Mouse (Mus musculus): ENCODE results near the gene Slc45a2. TPM values are rescaled to one million over a fixed set of nuclear protein-coding genes. Genes with fewer than 3 reads are reported as not detected.
"Not testable (repeated sequence)": the region's sequence is repeated elsewhere in the genome, so short reads cannot be mapped to it uniquely, and the experiment has no call there.

The Slc45a2 gene
- total RNA-seq (2022) = not detected

DNA sequence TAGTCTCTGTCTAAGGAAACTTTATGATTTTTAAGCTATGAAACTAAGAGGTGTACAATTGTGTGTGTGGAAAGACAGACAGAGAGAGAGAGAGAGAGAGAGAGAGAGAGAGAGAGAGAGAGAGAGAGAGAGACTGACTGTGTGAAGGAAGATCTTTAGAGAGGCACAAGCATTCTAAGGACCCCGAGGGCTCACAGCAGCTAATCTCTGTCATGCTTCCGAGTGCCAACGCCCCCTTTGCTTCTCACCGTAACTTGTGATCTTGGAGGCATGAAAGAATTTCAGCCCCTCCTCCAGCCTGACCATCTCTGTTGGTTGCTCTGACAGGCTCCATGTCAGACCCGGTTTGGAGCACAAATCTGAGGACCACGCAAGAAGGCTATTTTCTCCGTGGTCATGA, at the start of gene Slc45a2:
Gene Slc45a2, plus strand, starts transcription at position 301 of the 400 bp plus-strand sequence.
- DNase-seq (ENCODE audit: low spot score in 2 of 2) = no peak

DNA sequence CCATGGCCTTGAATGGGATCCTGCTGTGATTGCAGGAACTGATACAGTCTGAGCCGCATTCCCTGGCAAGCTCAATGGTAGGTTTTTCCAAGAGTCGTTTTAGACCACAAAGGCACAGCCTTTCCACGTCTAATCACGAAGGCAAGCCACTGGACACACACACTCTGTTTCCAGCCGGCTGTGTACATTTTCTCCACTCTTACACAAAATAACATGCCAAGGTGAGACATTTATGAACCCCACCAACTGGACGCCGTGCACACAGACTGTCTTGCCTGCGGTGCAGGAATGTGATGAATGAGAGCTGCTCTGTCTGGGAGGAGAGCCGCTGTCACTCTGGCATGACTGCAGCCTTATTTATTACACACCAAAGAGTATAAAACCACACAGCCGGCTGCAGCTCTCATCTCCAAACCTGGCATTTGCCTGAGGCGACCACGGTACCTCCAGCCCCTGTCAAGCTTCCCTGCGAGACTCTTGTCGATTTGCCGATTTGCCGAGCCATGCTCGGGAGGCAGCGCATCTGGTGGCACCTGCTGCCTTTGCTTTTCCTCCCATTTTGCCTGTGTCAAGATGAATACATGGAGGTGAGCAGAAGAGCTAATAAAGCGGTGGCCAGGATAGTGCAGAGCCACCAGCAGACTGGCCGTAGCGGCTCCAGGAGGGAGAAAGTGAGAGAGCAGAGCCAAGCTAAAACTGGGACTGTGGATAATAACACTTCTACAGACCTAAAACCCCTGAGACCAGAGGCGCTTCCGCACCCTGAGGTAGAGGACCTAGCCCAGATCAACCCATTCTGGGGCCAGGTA, 48.4 kb upstream of the Slc45a2 start, which contains the start of gene C1qtnf3:
Gene C1qtnf3, plus strand, starts transcription at position 382 of the 809 bp plus-strand sequence.
- no peak for DNase-seq (ENCODE audit: low spot score in 2 of 2)

DNA sequence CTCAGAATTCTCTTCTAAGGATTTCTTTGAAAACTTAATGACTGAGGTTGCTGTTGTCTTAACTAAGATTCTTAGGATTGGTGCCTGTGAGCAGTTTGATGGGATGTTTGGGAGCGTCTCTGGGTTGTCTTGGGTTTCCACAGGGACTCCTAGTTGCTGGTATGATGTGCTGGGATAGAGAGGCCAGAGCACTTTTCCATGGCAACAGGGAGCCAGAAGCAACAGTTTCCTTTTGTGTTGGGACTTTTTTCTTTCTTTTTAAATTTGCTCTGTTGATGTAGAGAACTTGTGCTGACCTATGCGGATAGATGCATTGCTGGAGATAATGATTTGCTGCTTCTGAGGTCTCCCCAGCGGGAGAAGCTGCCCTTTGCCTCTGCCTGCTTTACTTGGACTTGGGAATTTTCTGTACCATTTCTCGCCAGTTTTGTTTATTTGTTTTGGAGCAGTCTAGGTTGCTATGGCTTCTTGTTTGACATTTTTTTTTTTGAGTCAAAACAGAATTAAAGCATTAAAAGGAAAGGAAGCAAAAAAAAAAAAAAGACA, 47.7 kb upstream of the Slc45a2 start:
- no peak for DNase-seq (ENCODE audit: low spot score in 2 of 2)

DNA sequence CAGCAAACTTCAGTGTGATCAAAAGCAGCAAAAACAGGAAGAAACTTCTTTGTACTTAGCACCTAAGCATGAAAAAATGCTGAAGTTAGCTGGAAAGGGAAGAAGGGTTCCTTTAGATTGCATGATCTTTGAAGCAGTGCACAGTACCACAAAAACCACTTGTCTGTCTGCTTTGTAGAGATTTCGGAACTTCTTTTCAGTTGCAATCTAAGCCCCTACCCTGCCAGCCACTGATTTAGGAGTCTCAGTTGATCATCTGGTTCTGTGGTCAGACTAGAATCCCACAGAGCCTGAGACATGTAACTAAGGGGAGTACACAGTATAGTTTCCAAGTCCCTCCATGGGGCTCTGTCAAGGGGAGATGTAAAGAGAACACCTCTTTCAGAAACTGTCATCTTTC, 47.1 kb upstream of the Slc45a2 start:
- DNase-seq (ENCODE audit: low spot score in 2 of 2) = no peak

DNA sequence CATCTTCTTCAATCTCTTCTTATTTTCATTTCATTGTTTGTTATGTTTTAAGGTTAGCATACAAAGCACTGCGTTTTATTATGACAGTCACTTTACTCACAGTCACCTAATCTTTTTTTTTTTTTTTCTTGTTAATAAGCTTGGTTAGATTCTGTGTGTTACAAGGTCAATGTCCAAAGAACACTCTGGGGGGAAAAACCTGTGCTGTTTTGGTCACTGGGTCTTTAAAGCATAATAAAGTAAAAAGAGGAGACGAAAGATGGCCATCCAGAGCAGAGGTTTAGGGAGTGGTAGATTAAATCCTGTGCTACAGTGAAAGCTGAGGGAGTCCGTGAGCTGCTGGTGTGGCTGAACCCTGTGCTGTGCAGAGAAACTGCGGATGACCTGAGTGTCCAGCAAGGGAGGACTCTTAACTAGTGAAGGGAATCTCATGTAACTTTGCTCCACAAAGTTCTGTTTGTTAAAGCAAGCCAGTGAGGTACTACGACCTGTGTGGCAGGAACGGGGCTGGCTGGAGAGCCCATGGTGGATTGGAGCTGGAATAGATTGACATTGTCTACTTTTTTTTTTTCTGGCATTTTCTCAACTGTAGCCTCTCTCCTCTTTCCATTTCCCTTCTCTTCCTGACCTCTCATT, 46.0 kb upstream of the Slc45a2 start:
- DNase-seq (ENCODE audit: low spot score in 2 of 2) = no peak

DNA sequence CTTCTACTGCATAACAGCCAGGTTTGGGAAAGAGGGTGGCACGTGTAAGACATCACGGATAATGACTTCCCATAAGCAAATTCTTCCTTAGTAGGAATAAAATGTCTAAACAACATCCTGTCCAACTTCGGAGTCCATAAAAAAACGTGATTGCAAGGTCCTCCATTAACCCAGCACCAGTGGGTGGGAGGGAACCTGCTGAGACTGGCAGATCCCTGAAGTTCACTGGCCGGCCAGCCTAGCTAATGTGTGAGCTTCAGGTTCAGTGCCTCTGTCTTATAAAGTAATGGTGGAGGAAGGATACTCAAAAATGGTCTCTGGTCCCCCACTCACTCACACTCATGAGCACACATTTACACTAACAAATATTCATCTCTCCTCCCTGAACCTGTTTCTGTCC, 45.4 kb upstream of the Slc45a2 start:
- no peak for DNase-seq (ENCODE audit: low spot score in 2 of 2)

DNA sequence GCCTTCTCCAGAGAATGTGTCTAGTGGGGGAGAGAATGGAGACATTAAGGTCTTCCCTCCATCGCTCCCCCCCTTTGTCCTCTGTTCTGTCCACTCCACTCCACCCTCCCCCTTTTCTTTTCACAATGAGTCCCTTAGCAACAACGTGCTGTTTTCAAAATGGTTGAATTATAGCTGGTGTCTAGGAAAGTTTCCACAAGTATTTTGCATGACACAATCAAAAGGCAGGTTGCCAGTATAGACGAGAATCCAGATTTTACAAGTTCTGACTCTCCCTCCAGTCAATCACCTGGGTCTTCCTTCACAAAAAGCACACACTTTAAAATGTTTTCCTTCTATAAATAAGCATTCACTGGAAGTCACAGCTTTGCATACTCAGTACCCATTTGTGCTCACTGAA, 43.8 kb upstream of the Slc45a2 start:
- DNase-seq (ENCODE audit: low spot score in 2 of 2) = no peak

DNA sequence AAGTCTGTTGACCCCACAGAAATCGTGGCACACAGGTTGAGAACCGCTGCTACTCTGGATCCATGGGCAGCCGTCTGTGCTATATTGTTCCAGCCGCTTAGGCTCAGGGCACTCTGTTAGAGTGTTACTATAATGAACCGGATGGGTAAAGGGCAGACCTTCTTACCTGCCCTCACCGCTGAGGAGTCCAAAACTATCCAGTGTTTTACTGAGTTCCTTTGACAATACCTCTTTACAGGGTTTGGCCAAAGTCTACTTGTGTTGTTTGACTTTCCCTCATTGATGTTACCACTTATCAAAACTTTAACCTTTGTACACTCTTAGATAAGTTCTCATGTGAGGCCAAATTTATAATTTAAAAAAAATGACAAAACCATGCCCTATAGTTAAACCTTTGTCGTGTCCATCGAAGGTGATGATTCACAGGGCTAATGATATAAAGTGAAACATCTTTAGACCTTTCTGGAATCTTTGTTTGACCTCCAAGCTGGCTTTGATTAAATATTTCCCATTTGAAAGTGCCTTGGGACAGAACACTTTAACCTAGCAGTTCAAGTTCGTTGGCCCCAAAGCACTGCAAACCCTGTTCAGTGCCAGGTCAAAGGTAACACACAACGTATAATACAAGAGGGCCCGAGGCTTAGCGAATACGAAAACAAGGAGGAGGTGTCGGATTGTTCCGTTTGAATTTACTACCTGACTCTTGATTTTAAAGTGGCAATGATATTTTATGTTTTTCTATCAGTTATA, 41.1 kb upstream of the Slc45a2 start:
- DNase-seq (ENCODE audit: low spot score in 2 of 2) = no peak

DNA sequence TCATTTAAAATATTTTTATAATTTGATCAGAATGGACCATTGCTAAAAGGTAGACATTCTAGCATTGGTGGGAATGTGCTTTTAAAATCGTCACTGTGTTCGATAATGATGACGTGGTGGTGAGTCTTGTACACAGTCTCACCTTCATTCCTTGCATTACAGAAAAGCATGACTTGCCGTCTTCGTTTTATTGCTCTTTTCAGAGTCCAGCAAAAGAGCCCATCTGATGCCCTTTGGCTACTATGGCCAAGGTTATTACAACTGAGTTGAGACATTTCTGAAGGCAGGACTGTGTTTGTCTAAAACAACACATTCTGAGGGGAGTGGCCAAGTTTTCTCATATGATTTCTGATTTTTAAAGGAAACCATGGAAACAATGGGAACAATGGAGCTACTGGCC, 40.3 kb upstream of the Slc45a2 start:
- DNase-seq (ENCODE audit: low spot score in 2 of 2) = no peak

DNA sequence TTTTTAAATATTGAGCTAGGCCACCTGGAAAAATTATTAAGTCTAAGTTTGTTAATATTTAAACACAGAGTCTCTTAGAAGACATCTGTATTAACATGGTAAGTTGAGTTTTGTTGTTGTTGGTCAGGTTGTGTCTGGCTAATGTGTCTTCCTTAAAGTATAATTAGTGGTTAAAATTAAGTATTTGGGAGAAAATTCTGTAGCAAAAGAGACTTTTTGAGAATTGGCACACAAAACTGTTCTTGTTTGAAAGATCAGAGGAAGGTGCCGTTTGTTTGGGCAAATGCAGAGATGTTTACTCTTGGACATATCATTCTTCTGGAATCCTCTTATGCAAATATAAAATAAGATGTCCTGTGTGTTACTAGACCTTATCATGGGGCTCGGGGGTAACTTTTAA, 37.9 kb upstream of the Slc45a2 start:
- no peak for DNase-seq (ENCODE audit: low spot score in 2 of 2)

DNA sequence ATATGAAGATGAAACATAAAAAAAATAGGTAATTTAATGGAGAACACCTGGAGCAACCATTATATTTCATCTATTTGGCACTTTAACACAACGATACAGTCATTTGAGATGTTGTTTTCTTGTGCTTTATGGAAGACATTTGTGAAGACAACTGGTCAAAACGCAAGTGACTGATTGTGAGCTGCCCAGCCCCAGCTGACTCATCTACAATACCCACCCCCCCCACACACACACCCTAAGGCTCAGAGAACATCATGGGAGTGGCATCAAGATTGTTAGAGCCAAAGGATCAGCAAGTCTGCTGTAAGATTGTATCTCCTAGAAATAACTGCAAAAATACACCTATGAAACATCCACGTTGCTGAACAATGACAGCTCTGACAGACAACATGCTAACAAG, 31.1 kb upstream of the Slc45a2 start:
- DNase-seq (ENCODE audit: low spot score in 2 of 2) = no peak

DNA sequence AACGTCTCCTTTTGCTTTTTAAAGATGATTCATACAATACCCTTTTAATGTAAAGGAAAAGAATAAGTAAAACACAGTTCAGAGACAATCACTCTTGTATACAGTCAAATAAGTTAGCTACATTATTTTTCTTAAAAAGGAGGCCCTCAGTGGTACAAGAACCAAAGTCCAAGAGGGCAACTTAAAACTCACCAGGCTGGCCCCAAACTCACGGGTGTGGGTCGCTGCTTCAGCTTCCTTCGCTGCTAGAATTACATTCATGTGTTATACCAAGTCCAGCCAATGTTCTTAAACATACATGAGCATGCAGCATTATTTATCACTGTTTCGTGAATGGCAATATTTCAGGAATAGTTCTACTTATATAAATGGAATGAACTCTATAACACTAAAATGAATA, 29.7 kb upstream of the Slc45a2 start:
- no peak for DNase-seq (ENCODE audit: low spot score in 2 of 2)

DNA sequence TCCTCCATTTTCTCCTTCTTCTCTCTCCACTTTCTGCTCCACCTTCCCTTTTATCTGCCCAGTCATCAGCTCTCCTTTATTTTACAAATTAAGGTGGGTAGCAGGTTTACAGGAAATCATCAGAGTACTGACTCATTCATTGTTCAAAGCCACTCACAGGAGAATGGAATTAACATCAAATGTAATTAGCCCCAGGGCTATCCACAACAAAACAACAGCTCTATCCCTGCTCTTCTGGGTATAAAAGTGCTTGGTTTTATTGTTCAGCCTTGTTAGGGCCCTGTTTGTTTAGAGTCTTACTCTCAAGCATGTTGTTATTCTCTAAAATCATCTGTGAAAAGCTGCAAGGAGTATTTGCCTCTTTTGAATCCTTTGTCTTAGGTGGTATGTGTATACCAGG, 23.4 kb upstream of the Slc45a2 start:
- no peak for DNase-seq (ENCODE audit: low spot score in 2 of 2)

DNA sequence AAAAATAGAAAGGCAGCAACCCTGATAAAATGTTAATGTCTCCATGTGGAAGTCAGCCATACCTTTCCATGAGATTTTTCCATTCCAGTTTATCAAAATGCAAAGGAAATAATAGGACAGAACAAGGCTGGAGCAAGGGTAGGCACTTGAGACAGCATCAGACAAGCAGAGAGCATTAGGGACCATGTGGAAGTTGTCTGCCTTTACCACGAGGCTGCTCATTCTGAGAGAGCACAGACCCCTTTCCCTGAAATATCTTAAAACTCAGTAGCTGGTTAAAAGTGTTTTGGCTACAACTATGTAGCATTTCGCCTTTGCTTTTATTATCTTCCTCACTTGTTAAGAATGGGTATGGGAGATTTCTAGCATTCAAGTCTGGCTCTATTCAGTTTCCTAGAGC, 19.8 kb upstream of the Slc45a2 start:
- DNase-seq (ENCODE audit: low spot score in 2 of 2) = no peak

DNA sequence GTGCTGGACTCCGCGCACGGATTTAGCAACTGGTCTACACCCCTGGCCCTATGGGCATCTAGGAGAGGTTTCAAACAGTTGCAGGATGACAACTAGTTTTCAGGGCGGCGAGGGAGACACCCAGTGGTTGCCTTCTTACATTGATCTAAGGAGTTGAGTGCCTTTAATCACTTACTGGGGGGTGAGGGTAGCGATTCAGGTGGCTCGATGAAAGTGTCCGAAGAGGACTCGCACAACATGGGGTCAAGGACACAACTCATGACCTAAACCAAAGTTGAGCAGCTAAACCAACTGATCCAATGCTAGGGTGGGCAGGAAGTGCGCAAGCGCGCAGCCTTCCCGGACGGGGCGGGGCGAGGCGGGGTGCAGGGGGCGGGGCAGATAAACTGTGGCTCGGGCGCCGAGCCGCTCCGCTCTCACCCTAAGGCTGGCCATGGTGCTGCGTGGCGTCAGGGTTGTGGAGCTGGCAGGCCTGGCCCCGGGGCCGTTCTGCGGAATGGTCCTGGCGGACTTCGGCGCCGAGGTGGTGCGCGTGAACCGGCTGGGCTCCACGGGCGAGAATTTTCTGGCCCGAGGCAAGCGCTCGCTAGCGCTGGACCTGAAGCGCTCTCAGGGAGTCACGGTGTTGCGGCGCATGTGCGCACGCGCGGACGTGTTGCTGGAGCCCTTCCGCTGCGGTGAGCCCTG, 19.0 kb upstream of the Slc45a2 start, which contains the start of gene Amacr:
Gene Amacr, plus strand, starts transcription at position 380 of the 687 bp plus-strand sequence.
- peak; percentile 74 to 91 for DNase-seq (ENCODE audit: low spot score in 2 of 2)

DNA sequence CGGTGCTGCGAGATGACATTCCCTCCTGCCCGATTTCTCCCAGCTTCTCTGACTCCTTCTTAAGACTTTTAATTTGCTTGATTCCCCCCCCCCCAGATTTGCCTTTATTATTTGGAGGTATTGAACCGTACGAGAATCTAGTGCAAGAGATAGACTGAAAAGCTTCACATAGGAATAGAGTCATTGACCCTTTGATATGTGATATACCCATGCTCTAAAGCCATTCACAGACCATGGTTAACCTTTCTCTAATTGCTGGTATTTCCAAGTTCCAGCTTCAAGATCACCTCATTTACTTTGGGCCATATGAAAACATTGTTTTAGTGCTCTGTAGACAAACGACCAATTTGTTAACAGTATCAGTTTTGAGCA, 18.5 kb upstream of the Slc45a2 start:
- no peak for DNase-seq (ENCODE audit: low spot score in 2 of 2)

DNA sequence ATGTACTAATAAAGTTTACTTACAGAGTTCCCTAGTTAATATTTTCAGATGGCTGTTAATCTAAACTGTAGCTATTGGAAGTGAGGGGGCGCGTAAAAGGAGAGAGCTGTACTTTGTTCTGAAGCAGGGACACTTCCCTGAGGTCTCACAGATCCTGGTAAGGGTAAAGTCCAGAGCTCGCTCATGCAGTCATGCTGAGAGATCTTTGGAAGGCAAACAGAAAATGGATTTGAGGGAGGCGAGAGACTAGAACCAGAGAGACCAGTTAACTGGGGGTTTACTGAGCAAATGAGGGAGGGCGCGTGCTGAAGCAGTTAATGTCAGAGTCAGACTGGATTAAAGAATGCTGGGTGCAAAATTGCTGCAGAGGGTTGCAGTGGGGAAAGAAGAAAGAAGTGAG, 14.8 kb upstream of the Slc45a2 start:
- no peak for DNase-seq (ENCODE audit: low spot score in 2 of 2)

DNA sequence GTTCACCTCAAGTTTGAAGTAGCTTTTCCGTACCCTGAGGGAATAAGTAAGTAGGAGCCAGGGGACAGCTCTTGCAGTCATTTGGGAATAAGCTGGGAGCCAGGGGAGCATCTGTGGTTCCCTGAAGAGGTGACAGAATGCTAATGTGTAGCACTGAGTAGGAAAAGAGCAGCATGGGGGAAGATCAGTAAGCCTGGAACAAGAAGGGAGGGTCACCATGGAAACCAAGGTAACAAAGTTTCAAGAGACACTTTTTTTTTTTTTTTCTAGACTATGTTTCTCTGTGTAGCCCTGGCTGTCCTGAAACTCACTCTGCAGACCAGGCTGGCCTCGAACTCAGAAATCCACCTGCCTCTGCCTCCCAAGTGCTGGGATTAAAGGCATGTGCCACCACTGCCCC, 14.0 kb upstream of the Slc45a2 start:
- DNase-seq (ENCODE audit: low spot score in 2 of 2) = not testable (repeated sequence)

DNA sequence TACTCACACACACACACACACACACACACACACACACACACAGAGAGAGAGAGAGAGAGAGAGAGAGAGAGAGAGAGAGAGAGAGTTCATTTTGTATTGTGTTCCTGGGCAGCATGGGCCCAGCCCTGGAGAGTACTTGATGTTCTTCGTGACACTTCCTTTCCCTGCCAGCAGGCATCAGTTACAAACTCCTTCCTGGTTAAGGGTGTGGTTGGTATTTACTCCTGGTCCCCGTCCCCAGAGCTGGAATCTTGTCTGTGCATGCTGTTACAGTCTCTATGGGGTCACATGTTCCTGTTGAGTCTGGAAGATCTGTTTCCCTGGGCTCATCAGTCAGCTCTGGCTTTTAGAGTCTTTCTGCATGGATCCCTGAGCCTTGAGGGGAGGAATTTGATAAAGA, 10.1 kb upstream of the Slc45a2 start:
- DNase-seq (ENCODE audit: low spot score in 2 of 2) = no peak

DNA sequence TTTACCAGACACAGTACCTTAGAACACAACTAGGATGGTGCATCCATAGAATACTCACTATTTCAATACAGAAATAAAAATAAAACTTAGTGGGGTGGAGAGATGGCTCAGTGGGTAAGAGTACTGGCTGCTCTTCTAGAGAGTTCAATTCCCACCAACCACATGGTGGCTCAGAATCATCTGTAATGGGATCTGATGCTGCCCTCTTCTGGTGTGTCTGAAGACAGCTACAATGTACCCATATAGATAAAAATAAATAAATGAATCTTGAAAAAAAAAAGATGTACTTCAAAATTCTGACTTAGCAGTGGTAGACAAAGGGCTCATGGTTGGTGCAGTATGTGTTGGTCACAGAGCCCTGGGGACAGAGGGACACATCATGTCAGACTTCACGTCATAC, 9.0 kb upstream of the Slc45a2 start:
- DNase-seq (ENCODE audit: low spot score in 2 of 2) = no peak

DNA sequence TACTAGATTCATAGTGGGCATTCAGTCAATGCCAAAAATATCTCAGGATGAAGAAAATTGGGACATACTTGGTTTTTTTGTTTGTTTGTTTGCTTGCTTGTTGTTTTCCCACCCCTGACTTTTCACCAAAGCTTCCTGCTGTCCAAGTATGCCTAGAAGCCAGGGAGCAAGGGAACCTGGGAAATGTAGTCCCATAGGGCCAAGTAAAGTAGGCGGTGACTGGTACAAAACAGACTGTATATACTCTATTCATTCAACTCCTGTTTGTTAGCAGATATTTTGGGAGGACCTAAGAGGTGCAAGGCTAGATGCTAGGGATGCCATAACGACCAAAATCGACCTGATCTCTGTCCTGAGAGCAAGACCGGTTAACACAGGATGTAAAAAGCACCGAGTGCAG, 689 bp upstream of the Slc45a2 start:
- no peak for DNase-seq (ENCODE audit: low spot score in 2 of 2)
